Mouse (Mus musculus) neural tube, embryonic 14.5 days (tissue): ENCODE measurements at regions not wholly inside any gene's neighbourhood (a gene's known extent, or its start where the extent isn't known, plus 50 kb on each side); places are given as distances from the start of the nearest gene placed in this dataset.

Experiments
- ATAC-seq: fragments of 200-750 bp; cut with Nextera tagmentation; 2 replicates; pipeline ENCODE4 v1.8.0; 2017; ENCODE audit warnings: low read depth, mild to moderate bottlenecking, moderate TSS enrichment, moderate library complexity
- H3K27ac ChIP-seq: fragments of 300-500 bp; sonication (generic); 2 replicates; pipeline ENCODE4 v1.5.1; 2014; ENCODE audit warnings: low read depth, mild to moderate bottlenecking, control low read depth, low read length, moderate library complexity, mixed read lengths
- H3K27me3 ChIP-seq: fragments of 300-500 bp; sonication (generic); 2 replicates; pipeline ENCODE4 v1.6.1; 2014; ENCODE audit warnings: low read length; ENCODE audit not compliant: control insufficient read depth, insufficient read depth
- H3K36me3 ChIP-seq: fragments of 300-500 bp; sonication (generic); 2 replicates; pipeline ENCODE4 v1.6.1; 2014; ENCODE audit warnings: low read length, mixed read lengths; ENCODE audit not compliant: control insufficient read depth, insufficient read depth
- H3K4me1 ChIP-seq: fragments of 300-500 bp; sonication (generic); 2 replicates; pipeline ENCODE4 v1.6.1; 2014; ENCODE audit warnings: low read length; ENCODE audit not compliant: control insufficient read depth, insufficient read depth
- H3K4me2 ChIP-seq: fragments of 300-500 bp; sonication (generic); 2 replicates; pipeline ENCODE4 v1.6.1; 2014; ENCODE audit warnings: mild to moderate bottlenecking, low read depth, low read length, control low read depth
- H3K4me3 ChIP-seq: fragments of 300-500 bp; sonication (generic); 2 replicates; pipeline ENCODE4 v1.5.1; 2014; ENCODE audit warnings: low read depth, low read length, control low read depth, mixed read lengths
- H3K9ac ChIP-seq: fragments of 300-500 bp; sonication (generic); replicated peaks from 2 replicates; pipeline ENCODE4 v1.6.1; 2014; ENCODE audit warnings: low read depth, mild to moderate bottlenecking, control low read depth, low read length, mixed read lengths
- H3K9me3 ChIP-seq: fragments of 300-500 bp; sonication (generic); 2 replicates; pipeline ENCODE4 v1.6.1; 2016; ENCODE audit warnings: low read length; ENCODE audit not compliant: control insufficient read depth
- WGBS: fragments of 180-500 bp; shearing (Covaris S2); extraction: QIAGEN DNeasy Blood & Tissue Kit; methylation state at CpG from one replicate; pipeline ENCODE4 v1.1.7; 2014; 5-methylcytosine and 5-hydroxymethylcytosine counted together

DNA sequence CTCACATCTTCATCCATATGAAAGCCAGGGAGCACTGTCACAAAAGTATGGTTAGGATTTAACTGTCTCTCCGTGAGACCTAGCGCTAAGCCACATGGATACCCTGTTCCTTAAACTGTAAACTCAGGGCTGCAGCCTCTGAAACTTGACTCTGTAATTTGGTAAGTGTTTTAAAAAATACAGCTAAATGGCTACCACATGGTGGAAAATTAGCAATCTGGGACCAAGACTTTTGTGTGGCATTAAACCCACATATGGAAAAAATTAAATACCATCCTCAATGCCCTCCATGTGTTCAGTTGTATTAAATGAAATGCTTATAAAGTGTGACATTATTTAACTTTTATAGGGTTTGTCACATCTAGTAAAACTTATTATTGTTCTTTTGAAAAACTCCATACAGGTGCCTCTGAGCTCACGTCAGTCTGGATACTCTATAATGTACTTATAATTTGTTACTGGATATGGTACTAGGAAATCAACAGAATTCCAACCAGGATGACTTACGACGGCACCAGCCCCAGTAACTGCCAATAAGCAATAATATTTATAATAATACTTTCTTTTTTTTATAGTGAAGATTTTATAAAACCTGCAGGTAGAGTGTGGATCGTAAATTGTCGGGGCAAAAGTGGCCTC is 131.0 kb upstream of the Frg1 start:
- Histone ChIP-seq H3K4me2 (no peak overlapping the region), H3K27me3 (no peaks in the 10 kb centered on the region), H3K4me3 (no peak overlapping the region), H3K9ac (no peak overlapping the region), H3K36me3 (no peaks in the 10 kb centered on the region), H3K27ac (no peak overlapping the region), H3K9me3 (no peaks in the 10 kb centered on the region), H3K4me1 (no peaks in the 10 kb centered on the region)
- 94% methylated on average over 7 of the region's 7 CpGs for WGBS
- ATAC-seq = no peak

DNA sequence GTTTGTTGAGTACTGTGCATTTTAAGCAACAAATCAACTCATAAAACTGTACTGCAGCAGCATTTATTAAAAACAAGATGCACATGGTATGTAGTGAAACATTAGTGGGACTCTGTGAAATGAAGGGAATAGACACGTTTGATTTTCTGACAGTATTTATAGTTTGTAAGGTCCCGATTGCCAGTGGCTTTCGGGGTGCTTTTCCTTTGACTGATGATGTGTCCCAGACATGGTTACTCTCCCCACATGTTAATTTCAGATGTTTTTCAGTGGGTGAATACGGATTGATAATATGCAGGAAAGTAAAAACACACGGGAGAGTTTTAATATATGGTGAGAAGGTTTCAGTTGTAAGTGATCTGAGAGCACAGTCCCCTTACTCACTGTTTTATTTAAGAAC is 115.3 kb upstream of the Frg1 start:
- Histone ChIP-seq H3K27ac (no peak overlapping the region), H3K36me3 (no peaks in the 10 kb centered on the region), H3K4me1 (no peaks in the 10 kb centered on the region), H3K4me3 (no peak overlapping the region), H3K4me2 (no peak overlapping the region), H3K27me3 (no peaks in the 10 kb centered on the region), H3K9me3 (no peaks in the 10 kb centered on the region), H3K9ac (no peak overlapping the region)
- no peak for ATAC-seq
- 74% methylated on average over 5 of the region's 5 CpGs for WGBS

- Histone ChIP-seq H3K9ac (no peak overlapping the region), H3K36me3 (no peaks in the 10 kb centered on the region), H3K4me3 (no peak overlapping the region), H3K4me2 (no peak overlapping the region), H3K9me3 (no peaks in the 10 kb centered on the region), H3K4me1 (no peaks in the 10 kb centered on the region), H3K27me3 (no peaks in the 10 kb centered on the region), H3K27ac (no peak overlapping the region)
- ATAC-seq = no peak
- WGBS = 81% methylated on average over 8 of the region's 8 CpGs
Observed at GRCm38 (mm10) chr8:41529581-41529980, 112.7 kb upstream of the Frg1 start.

- no peaks in the 10 kb centered on the region for H3K4me1 ChIP-seq
- H3K36me3 ChIP-seq = no peaks in the 10 kb centered on the region
- no peaks in the 10 kb centered on the region for H3K27me3 ChIP-seq
- H3K27ac ChIP-seq = no peak overlapping the region
- H3K9ac ChIP-seq = no peak overlapping the region
- no peaks in the 10 kb centered on the region for H3K9me3 ChIP-seq
- WGBS = 77% methylated on average over 7 of the region's 7 CpGs
- H3K4me2 ChIP-seq = no peak overlapping the region
- no peak overlapping the region for H3K4me3 ChIP-seq
- ATAC-seq = no peak
Observed at GRCm38 (mm10) chr8:41526283-41526682, 109.4 kb upstream of the Frg1 start.

- no peak overlapping the region for H3K9ac ChIP-seq
- H3K4me1 ChIP-seq = no peaks in the 10 kb centered on the region
- H3K4me2 ChIP-seq = no peak overlapping the region
- H3K36me3 ChIP-seq = no peaks in the 10 kb centered on the region
- H3K27ac ChIP-seq = no peak overlapping the region
- no peaks in the 10 kb centered on the region for H3K27me3 ChIP-seq
- 91% methylated on average over 5 of the region's 5 CpGs for whole genome bisulfite sequencing
- H3K4me3 ChIP-seq = no peak overlapping the region
- ATAC-seq = no peak
- H3K9me3 ChIP-seq = no peaks in the 10 kb centered on the region
Observed at GRCm38 (mm10) chr8:41485163-41485562, 68.3 kb upstream of the Frg1 start.

DNA sequence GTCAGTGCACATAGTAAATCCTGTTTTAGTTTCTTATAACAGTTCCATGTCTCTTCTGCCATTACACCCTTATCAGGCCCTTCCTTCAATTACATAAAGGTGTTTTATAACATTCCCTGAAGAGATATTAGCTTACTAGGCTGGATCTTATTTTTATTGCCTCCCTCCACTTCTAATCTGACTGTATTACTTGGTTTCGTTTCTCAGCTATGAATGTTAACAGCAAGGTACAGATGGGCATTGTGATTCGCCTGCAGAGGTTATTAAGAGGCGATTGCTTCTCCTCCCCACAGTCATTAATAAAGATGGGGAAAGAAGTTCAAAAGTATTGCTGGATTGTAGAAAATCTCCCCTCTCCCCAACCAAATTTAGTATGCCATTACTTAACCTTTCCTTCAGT is 66.4 kb upstream of the Frg1 start:
- Histone ChIP-seq H3K4me1 (no peaks in the 10 kb centered on the region), H3K4me3 (no peak overlapping the region), H3K9me3 (no peaks in the 10 kb centered on the region), H3K36me3 (no peaks in the 10 kb centered on the region), H3K4me2 (no peak overlapping the region), H3K9ac (no peak overlapping the region), H3K27ac (no peak overlapping the region), H3K27me3 (no peaks in the 10 kb centered on the region)
- ATAC-seq = no peak
- WGBS = 53% methylated on average over 3 of the region's 3 CpGs

DNA sequence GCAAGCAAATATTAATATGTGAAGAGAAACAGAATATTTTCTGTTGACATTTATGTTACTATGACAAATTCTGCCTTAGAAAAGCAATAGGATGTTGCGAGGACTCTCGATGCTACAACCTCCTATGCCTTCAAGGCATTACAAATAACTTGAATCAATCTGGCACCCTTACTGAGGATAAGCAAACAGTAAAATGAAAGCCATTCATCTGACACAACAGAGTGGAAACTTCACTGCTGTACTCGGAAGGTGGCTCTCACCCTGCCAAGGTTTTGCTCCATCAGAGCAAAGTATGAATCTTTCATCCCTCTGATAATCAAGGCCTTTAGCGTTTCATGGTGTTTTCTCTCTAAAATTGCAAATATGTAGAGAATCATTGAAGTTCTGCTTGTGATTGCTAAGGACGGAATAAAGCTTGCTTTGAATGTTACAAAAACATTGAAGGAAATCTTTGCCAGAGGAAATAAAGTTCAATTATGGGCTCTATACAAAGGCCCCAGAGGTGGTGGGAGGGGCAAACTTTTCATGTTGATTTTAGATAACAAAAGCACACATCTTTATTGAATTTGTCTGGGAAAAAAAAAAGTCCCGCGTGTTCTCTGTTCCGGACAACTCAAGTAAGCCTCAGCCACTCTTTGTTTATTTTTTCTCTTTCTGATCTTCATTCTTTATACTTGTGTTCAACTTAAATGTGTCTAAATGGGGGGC is 56.3 kb upstream of the Frg1 start:
- H3K27me3 ChIP-seq = no peaks in the 10 kb centered on the region
- WGBS = 72% methylated on average over 8 of the region's 8 CpGs
- no peak overlapping the region for H3K27ac ChIP-seq
- H3K4me3 ChIP-seq = no peak overlapping the region
- H3K9ac ChIP-seq = no peak overlapping the region
- no peak for ATAC-seq
- no peaks in the 10 kb centered on the region for H3K4me1 ChIP-seq
- no peaks in the 10 kb centered on the region for H3K36me3 ChIP-seq
- no peak overlapping the region for H3K4me2 ChIP-seq
- H3K9me3 ChIP-seq = no peaks in the 10 kb centered on the region

DNA sequence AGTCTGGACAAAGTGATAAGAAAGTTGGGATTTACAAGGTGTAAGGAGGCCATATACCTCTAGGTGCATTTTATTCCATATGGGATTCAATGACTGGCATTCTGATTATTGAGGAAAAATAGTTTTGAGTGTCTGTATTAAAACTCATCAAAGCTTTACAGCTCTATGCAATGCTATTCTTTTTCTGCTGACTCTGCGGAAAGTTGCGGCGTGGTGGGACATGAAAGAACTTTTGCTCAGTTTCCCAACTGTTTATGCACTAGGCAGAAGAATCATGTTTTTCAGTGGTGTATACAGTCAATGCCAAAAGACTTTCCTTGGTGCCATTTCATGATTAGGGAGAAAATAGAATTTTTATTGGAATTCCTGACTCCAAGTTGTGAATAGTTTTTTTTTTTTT is 55.4 kb upstream of the Frg1 start:
- Histone ChIP-seq H3K36me3 (no peaks in the 10 kb centered on the region), H3K4me3 (no peak overlapping the region), H3K9ac (no peak overlapping the region), H3K9me3 (no peaks in the 10 kb centered on the region), H3K4me1 (no peaks in the 10 kb centered on the region), H3K27me3 (no peaks in the 10 kb centered on the region), H3K27ac (no peak overlapping the region), H3K4me2 (no peak overlapping the region)
- ATAC-seq = no peak
- 97% methylated on average over 3 of the region's 3 CpGs for WGBS
